Mouse (Mus musculus) left cerebral cortex, postnatal 36 days (tissue): ENCODE data around the gene Hddc2. TPM values are rescaled to one million over a fixed set of nuclear protein-coding genes. Genes with fewer than 3 reads are reported as not detected.
"Not testable (repeated sequence)": the region's sequence is repeated elsewhere in the genome, so short reads cannot be mapped to it uniquely, and the experiment has no call there.

Experiments used
- DNase-seq, 2 experiments: peaks; one replicate each; pipeline ENCODE4 v3.0.0; 2021 to 2022; ENCODE audit warnings: low spot score in 2 of 2, mixed read lengths in 1 of 2
- intact Hi-C: fragments of 180-260 bp; cut with DNase I; formaldehyde crosslinking; loops from one replicate; pipeline ENCODE4 v1.15.1; 2025
- total RNA-seq, 2 experiments: library from RNA; stranded (reverse); gene quantifications; 2 replicates each; pipeline ENCODE4 v1.2.3; 2021

The Hddc2 gene
- total RNA-seq, 2 experiments from 2014 or later = 19.5 to 20.8 TPM

DNA sequence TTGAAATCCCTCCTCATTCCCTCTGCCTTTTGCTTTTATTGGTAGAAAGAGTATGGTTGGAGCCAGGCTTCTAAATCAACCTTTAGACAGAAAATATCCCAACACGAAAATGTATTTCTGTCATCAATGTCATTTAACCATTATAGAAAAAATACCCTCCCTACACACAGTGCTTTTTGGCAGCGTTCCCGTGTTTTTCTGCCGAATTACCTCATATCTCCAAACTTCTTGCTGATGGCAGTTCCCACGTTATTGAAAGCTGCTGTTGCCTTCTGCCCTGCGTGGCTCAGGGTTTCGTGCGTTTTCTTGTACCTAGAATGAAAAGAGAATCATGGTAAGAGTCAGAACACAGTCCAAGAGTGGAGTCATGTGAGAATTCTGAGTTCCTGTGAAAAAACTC lies 33.2 kb downstream of the Hddc2 start:
- intact Hi-C loops = no loop called here
- DNase-seq = no peak

DNA sequence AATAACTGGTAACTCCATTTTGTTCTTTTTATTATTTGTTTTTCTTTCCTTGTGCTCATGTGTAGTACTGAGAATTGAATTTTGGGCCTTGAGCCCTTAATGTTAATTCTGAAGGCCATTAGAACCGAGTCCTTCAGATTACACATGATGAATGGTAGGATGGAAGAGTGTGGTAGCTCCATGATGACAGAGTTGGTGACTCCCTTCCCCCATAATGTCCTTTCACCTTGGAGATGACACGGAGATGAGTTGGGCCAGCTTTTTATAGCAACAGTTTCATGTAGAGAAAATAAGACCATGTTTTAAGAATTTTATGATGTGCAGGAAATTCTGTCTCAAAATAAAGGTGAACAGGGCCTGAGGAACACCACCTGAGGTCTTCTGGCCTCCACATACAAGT lies 37.9 kb downstream of the Hddc2 start:
- DNase-seq = no peak
- intact Hi-C loops = no loop called here

DNA sequence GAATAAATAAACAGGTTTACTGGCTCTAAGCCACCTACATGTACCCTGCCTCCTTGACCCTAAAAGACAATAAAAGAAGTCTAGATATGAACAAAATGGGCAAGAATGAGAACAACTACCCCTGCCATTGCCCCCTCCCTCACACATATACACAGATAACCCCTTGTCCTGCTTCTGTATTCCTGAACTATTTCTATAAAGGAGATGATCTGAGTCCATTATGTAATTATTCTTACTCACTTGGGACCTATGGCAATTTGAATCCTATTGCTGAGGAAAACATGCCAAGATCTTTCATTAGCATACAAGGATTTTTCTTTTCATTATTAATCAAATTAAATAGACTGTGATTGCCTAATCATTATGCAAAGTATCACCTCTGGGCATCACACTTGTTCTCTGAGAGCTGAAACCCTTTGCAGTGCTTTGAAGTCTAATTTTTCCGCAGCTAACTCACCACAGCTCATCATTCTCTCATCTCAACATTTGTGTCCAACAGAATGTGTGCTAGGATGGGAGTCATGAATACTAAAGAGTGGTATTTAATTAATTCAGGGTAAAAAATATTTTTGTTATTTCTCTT lies 39.8 kb downstream of the Hddc2 start:
- no peak for DNase-seq
- intact Hi-C loops = no loop called here

DNA sequence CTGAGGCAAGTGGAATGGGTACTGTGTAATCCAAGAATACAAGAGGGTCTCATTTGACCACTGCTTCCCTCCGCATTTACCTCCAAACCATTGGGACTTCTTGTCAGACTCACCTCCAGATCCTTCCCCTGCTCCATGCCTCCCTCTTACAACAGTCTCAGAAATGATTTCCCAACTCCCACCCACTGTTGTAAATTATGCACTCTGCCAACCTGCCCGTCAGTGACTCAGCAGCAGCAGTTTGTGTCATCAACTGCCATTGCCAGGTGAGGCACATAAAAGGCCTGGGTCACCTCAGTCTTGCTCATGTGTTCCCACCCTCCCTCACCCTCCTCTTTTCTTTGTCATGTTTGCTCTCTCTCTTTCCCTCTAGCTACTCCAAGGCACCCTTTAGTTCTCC lies 41.0 kb downstream of the Hddc2 start:
- intact Hi-C loops = no loop called here
- no peak for DNase-seq

DNA sequence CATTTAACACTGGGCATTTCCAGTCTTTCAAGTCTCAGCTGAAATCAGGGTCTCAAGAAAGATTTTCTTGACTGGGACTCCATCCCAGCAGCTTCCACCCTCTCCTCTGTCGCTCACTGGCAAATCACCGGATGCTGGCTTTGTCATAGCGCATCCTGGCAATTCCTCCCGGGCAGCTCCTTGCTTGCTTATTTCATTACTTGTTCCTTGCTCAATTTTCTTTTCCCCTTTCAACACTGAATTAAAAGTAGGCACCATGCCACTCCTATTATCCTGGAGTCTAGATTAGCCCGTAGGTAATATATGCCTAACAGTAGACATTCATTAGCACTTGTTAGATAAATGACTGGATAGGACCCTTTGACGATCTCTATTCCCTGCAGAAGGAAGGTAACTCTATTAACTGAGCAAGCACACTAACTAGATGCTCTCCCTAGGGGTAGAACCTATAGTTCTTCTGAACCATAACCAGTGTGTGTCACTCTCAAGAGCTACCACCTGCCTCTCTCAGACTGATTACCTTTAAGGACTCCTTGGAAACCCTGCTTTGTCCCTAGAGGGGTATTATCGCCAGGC lies 41.8 kb downstream of the Hddc2 start:
- intact Hi-C loops = no loop called here
- DNase-seq = no peak

DNA sequence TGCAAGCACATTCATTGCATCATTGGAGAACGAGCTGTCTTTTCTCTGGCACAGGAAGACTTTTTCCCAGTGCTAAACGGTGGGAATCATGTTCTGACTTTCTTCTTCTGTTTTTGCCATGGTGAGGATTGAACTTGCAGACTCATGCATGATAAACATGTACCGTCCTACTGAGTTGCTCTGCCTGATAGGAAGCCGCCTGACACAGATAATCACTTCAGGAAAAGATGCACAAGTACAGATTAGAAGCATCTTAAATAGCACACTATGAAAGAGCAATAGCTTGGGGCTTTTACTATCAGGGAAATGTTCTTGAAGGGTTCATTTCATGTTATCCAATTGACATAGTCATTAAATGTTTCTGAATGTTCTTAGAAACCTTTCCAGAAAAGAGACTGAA lies 46.6 kb downstream of the Hddc2 start:
- intact Hi-C loops = no loop called here
- no peak for DNase-seq

DNA sequence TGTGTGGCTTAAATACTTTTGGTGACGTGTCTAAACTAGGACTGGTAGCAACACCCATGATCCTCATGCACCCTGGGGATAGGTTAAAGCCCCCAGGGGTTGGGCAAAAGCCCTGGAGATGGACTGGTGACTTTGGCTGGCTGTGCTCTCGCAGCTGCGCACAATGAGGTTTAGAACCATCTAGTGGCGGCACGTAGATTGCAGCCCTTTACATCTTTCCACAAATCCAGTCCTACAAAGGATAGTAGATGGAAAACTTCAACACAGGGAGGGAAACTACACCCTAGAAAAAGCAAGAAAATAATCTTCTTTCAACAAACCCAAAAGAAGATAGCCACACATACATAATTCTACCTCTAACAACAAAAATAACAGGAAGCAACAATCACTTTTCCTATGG lies 57.0 kb downstream of the Hddc2 start:
- intact Hi-C loops, DNase-seq: not testable (repeated sequence)

Other genes with a start within 250 kb of the Hddc2 start
- gene Tpd52l1, start 132.6 kb downstream of the Hddc2 start, total RNA-seq = 10 to 100 TPM; 20.8 to 23.3 TPM